Mouse (Mus musculus): ENCODE data around the gene Klb. TPM values are rescaled to one million over a fixed set of nuclear protein-coding genes. Genes with fewer than 3 reads are reported as not detected.

The Klb gene
- 0.08 and 0.14 TPM in 2 replicates for polyA plus RNA-seq (2012; rRNA removed)

GRCm38 (mm10) chr5:65348168-65348567 is at the start of gene Klb:
Klb (plus strand) TSS chr5:65348314.

DNA sequence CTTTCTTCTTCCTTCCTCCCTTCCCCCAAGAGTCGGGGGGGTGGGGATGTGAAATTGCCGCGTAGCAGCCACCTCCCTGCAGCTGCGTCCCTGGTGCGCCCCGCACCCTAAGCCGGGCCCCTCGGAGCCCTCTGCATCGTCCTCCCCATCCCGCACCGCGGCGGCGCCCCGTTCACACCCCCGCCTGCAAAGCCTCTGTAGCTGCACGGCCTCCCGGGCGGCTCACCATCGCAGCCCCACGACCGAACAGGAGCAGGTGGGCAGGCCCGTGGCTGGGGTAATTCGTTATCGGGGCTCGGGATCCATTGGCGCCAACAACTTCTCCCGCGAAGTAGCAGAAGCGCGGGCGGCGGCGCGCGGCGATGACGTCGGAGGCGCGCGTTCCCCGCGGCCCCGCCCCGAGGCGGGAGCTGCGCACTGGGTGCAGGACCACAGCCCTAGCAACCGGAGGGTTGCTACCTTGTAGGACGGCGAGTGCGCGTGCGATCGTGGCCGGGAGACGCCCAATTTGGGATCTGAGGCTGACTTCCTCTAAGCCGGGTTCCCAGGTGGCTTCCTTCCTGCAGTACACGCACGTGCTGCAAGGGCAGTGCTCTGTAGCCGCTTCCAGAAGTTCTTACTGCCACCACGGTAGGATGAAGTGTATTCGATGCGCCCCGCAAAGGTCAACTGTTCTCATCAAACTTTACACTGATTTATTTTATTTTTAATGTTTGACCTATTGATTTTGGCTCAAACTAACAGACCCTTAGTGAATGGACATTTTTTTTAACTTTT is 12.6 kb upstream of the Klb start, which contains the start of gene Rfc1:
Rfc1 (minus strand) TSS at position 373 of the 777 bp plus-strand sequence.

DNA sequence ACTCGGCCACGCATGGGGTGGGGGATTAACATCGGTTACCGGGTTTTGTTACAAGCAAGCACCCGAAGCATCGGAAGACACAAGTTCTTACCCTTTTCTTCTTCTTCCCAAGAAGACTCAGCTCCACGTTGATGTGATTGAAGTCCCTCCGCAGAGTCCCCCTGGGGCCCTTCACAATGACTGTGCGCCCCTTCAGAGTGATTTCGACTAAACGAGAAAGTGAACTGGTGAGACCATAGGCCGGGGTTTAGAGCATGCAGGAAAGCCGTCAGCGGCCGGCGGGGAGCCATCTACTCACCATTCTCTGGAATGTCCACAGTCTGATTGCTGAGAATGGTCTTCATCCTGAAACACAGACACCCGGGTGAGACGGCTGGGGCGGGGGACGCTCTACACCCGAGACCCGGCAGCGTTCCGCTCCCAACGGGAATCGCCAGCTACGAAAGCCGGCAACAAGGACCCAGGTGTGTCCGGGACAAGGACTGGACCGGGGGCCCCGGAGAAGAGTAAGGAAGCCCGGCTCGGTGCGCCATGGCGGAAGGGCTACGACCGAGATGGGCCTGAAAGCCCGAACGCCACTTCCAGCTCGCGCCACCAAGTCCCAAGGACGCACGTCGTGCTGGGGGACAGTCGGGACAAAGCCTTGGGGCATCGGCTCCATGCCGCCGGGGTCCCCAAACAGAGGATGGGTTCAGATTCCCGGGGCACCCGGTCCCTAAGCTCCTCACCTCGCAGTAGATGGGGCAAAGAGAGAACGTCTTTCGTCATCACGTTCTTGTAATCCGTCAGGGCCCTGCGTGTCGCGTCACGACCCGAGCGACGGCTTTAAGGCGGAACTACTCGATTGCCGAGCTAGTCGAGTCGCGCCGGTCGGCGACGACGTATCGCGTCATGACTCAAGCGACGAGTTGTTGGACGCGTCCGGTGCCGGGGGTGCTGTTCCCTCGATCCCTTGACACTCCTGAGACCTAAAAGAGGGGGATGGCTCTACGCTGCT is 42.8 kb downstream of the Klb start, which contains the start of the genes Rpl9 and Lias:
Rpl9 (minus strand) TSS at position 797 of the 997 bp plus-strand sequence.
Lias (plus strand) TSS at position 850 of the 997 bp plus-strand sequence.

Other genes starting within 250 kb of the Klb start
- 46.5 and 53.4 TPM in 2 replicates for gene Klhl5, start 240.8 kb upstream of the Klb start, polyA plus RNA-seq (2012; rRNA removed)
- 13.1 and 13.7 TPM in 2 replicates for gene Wdr19, start 148.6 kb upstream of the Klb start, polyA plus RNA-seq (2012; rRNA removed)
- 23.6 and 26.8 TPM in 2 replicates for gene Rfc1, start 12.6 kb upstream of the Klb start, polyA plus RNA-seq (2012; rRNA removed)
- gene Rpl9, start 43.1 kb downstream of the Klb start, polyA plus RNA-seq (2012; rRNA removed), result 718 and 807 TPM in 2 replicates
- gene Lias, start 43.2 kb downstream of the Klb start, polyA plus RNA-seq (2012; rRNA removed), result 39.8 and 42.7 TPM in 2 replicates
- gene Ugdh, start 87.6 kb downstream of the Klb start, polyA plus RNA-seq (2012; rRNA removed), result 48.1 and 56.7 TPM in 2 replicates
- 0.72 TPM in 1 of 2 replicates, not detected in the other for gene Gm43552, start 144.5 kb downstream of the Klb start, polyA plus RNA-seq (2012; rRNA removed)
- 89.2 and 90.6 TPM in 2 replicates for gene Smim14, start 188.9 kb downstream of the Klb start, polyA plus RNA-seq (2012; rRNA removed)
- 127 and 130 TPM in 2 replicates for gene Ube2k, start 188.9 kb downstream of the Klb start, polyA plus RNA-seq (2012; rRNA removed)